Mouse (Mus musculus) left cerebral cortex, postnatal 36 days (tissue): ENCODE results near the gene Plvap. TPM values are rescaled to one million over a fixed set of nuclear protein-coding genes. Genes with fewer than 3 reads are reported as not detected.
A peak's percentile ranks its signal among the peaks of the same experiment; 100 is the strongest.

Source experiments
- DNase-seq, 2 experiments: peaks; one replicate each; pipeline ENCODE4 v3.0.0; 2021 to 2022; ENCODE audit warnings: low spot score in 2 of 2, mixed read lengths in 1 of 2
- intact Hi-C: fragments of 180-260 bp; cut with DNase I; formaldehyde crosslinking; loops from one replicate; pipeline ENCODE4 v1.15.1; 2025
- total RNA-seq, 2 experiments: library from RNA; stranded (reverse); gene quantifications; 2 replicates each; pipeline ENCODE4 v1.2.3; 2021

Gene Plvap
- total RNA-seq, 2 experiments from 2014 or later: 7.4 to 9.4 TPM

DNA sequence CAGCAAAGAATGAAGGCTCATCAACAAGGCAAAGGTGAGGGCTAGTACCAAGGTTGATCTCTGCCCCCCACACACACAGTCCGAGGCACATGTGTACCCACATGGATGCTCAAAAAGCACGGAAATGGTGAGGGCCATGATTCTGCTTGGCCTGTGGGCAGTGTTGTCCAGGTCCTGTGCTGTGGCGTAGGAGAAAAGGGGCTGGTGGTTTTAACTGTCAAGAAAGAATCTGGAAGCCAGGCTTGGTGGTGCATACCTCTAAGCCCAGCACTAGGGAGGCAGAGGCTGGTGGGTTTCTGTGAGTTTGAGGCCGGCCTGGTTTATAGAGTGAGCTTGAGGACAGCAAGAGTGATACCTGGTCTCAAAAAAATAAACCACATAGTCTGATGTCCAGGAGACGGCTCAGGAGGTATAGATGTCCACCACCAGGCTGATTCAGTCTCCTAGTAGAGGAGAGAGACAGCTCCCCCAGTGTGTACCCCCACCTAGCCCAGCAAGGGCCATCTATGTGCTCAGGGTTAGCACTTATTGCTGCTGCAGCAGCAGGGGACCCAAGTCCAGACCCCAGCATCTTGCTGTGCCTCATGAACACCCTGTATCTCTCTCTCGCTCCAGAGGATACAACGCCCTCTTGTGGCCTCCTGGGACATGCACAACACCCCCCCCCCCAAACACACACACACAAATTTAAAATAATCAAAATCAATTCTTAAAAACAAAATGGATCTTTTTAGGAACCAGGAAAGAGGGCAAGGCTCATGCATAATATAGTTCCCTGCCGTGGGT is 38.8 kb downstream of the Plvap start:
- intact Hi-C loops: no loop called here
- no peak for DNase-seq

DNA sequence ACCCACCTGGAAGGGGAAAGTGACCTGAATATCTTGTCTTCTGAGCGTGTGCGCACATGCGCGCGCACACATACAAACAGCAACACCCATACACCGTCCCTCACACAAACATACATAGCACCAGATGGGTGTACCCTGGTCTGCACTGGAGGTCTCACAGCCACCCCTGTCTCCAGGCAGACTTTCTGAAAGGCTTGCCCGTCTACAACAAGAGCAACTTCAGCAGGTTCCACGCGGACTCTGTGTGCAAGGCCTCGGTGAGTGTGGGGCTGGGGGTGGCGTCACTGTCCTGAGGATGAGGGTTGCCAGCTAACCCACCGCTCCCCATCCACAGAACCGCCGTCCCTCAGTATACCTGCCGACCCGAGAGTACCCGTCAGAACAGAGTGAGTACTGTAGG is 39.7 kb downstream of the Plvap start:
- intact Hi-C loops: no loop called here
- no peak for DNase-seq

DNA sequence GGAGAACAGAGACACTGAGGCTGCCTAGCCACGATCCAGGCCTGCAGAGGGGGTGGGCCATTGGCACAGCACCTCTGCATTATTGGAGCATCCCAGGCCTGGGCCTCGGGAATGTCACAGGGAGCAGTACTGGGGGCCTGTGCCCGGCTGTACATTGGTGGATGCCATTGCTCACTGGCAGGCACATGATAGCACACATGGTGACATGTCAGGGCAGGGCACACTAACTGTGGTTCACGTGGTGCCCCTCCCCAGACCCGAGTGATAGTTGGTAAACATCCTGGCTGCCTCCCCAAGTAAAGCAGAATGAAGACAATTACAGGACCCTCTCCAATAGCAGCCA is 40.7 kb downstream of the Plvap start:
- no peak for DNase-seq
- intact Hi-C loops: no loop called here

DNA sequence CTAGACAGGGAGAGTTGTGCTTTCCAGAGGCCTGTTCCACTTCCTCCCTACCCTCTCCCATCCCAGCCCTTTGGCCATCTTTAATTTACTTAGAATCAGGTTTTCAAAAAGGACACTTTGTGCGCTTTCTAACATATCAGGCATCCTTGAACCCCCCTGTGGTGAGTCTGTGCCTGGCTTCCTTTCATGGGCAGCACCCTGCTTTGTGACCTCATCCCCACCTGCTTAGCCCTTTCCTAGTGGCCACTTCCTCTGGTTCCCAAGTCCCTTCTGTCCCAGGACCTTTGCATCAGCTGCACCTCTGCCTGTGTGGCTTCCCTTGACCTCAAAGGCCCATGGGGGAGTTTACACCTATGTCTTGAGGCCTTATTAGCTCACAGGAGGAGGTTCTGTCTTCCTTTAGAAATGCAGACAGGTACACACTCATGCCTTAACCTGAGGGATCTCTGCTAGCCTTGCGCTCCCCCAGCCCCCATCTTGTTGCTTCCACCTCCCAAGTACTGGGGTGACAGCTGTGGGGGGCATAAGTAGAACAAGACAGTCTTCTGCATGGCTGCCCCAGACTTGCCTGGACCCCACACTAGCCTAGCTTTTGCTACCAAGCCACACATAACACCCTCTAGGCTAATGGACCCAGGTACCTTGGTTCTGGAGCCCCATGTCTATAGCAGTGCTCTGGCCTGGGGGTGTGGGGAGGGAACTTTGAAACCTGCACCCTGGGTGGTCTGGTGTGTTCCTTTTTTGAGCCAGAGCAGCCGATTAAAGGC is 41.2 kb downstream of the Plvap start:
- intact Hi-C loops: no loop called here
- DNase-seq: no peak

DNA sequence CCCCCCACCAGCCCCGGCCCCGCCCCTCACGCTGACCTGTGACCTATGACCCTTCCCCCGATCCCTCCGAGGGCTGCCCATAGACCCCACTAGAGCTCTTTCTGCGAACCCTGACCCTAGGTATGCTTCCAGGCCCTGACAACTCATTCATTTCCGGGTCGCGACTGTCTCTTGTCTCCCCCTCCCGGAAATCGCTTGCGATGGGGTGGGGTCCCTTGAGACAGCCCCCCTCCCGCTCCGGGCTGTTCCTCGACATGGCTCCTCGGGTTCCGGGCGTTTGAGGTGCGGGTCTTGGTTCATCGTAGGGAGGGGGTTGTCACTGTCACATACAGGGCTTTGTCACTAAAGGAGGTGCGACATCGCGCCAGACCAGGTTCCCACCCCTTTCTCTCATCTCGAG is 42.1 kb downstream of the Plvap start:
- intact Hi-C loops: no loop called here
- peak; percentile 47 to 51 for DNase-seq

DNA sequence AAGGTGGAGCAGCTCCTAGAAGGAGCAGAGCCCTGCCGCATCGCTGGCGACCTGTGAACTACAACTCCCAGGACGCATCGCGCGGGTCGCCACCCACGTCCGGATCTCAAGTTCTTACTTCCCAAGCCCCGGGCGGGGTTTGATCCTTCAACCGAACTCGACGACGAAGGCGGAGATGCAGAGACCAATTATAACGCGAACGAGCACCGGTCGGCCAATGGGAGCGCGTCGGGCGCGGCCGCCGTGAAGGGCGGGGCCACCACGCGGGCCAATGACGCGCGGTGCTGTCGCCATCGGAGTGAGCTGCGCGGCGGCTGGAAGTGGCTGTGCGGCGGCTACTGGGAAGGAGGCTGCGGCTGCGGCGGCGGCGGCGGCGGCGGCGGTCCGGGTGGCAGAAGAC is 42.6 kb downstream of the Plvap start, which contains the start of gene Dda1:
TSS of gene Dda1 (plus strand) at position 284 of the 400 bp plus-strand sequence.
- DNase-seq: peak; percentile 98
- intact Hi-C loops: no loop called here

DNA sequence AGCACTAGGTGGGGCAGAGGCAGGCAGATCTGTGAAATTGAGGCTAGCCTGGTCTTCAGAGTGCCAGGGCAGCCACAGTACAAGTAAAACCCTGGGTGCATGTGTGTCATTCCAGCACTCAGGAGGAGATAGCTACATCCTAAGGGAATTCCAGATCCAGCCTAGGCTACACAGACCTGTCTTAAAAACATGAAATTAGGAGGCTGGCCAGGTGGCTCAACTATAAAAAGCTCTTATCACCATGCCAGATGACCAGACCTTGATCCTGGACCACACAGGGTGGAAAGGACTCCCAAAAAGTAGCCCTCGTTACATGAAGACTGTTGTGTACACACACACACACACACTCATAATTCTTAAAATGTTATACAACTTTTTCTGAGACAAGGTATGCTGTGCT is 43.6 kb downstream of the Plvap start:
- DNase-seq: no peak
- intact Hi-C loops: no loop called here

DNA sequence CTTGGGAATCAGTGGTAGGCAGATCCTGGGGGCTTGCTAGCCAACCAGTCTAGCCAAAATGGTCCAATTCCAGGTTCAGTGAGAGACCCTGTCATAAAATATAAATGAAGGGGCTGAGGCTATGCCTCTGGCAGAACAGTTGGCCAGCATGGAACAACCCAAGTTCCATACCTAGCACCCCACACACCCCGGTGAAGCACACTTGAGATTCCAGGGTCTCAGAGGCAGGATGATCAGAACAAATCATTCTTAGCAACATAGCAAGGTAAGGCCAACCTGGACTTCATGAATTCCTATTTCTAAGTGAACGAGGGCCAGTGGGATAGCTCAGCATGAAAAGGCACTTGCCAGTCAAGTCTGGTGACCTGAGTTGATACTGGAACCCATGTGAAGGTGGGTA is 44.4 kb downstream of the Plvap start:
- no peak for DNase-seq
- intact Hi-C loops: no loop called here

DNA sequence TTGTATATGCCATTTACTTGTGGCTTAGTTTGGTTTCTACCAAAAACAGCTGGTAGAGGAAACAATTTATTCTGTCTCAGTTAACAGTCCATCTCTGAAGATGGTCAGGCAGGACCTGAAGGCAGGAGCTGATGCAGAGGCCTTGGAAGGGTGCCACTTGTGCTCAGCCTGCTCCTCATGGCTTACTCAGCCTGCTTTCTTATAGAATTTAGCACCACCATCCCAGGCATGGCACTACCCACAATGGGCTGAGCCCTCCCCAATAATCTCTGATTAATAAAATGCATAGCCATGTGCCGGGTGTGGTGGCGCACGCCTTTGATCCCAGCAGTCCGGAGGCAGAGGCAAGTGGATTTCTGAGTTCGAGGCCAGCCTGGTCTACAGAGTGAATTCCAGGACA is 45.4 kb downstream of the Plvap start:
- intact Hi-C loops: no loop called here
- DNase-seq: no peak

DNA sequence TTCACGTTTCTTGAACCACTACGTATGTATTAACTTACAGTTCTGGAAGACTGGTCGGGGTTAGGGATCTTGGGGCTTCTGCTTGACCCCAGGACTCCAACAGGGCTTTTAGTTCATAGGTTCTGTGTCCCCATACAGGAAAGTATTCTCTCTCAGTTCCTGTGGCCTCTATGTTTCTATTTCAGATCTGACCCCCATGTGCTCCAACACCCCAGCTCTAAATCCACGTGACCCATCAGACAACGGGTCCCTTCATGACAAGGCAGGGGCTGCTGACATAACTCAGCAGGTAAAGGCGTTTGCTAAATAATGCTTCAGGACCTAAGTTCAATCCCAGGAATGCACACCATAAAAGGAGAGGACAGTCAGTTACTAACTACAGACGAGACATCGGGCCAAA is 45.8 kb downstream of the Plvap start:
- DNase-seq: no peak
- intact Hi-C loops: no loop called here

DNA sequence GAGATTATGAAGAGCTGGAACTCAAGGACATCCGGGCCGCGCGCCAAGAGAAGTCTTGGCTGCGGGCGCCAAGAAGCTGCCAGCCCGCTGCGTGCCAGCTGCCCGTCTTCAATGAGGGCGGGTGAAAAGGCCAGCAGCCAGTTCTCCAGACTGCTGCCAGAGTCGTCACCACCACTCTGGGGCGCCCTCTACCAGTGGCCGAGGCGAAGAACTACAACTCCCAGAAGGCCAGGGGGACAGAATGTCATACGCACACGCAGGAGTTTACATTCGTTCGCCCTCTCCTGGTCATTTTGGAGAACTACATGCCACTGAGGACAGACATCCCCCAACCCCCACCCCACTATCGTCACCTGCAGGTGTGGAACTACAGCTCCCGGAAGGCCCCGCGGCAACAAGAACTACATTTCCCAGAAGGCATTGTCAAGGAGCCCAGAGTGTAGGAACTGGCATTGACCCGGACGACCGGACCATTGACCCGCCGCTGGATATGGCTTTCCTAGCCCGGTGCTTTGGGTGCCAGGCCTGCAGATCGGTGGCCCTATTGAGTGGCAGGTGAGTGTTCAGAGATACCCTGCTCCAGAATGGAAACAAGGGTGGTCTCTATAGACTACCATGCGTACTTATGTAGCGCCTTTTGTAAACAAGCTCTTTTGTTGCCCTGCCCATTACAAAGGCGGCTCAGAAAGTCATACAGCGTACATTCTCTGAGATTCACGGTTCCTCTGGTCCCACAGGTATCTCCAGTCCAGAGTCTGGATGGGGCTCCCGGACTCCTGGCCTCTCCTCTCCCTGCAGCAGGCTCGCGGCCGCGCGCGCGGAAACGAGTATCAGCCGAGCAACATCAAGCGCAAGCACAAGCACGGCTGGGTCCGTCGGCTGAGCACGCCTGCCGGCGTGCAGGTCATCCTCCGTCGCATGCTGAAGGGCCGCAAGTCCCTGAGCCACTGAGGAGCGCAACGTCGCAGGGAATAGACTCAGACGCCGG is 46.7 kb downstream of the Plvap start, which contains the start of gene Mrpl34:
TSS of gene Mrpl34 (plus strand) at position 447 of the 988 bp plus-strand sequence.
- intact Hi-C loops: loop anchor here (5.0 kb wide), 2 partner anchors 77 to 558 kb away; partner anchors contain the start of genes Map1s and Mvb12a

DNA sequence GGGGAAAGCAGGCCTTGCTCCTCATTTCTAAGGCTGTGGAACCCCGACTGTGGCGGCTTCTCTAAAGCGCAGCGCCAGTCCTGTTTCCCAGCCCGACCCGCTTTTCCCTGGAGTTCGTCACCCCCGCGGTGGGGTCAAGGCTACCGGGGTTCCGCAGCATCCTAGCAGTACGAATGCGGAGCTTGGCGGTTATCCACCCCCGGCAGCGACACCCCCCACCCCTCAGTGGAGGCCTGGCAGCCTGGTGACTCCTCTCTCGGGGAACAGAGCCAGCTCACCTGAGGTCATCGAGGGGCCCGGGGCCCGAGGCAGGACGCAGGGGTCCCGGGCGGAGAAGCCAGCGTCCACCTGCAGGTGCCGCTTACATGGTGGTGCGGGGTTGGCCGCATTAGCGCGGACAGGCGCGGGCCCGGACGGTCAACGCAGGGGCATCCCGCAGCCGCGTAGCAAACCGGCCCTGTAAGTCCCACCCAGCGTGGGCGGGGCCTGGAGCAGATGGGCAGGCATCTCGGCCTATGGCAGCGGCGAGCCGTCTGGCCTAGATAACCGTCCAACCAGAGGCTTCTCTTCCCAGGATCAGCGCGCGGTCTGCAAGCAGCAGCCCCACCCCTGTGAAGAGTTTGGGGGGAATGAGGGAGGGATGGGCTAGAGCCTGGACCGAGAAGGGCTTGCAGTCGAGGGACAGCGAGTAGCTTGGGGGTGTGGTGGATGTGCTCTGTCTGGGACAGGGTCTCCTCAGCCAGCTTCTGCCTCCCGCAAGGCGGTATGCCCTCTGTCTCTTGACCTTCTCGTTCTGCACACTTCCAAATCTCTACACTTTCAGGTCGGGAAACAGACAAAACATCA is 48.1 kb downstream of the Plvap start, which contains the start of gene Abhd8:
TSS of gene Abhd8 (minus strand) at position 468 of the 846 bp plus-strand sequence.
- peak; percentile 98 to 99 for DNase-seq
- intact Hi-C loops: loop anchor here (5.0 kb wide), 2 partner anchors 79 to 556 kb away; partner anchors contain the start of genes Map1s and Mvb12a

More for the DNA sequence above, 46.7 kb downstream of the Plvap start, which contains the start of gene Mrpl34:
- peak; percentile 98 for DNase-seq

DNA sequence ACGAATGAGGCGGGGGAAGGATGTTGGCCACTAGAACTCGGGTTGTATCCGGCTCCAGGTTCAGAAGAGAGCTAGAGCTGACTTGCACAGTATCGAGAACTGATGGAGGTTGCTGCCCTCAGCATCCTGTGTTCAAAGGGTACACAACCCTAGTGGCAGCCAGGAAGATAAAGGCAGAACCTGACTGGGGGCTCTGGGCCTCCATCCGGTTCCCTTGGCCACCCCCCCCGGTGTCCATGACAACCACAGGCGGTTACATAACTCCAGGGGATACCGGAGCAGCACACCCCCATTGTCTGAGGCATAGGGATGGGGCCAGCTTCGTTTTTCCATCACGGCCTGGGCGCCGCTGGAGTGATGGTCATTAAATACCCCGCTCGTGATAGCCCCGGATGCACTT is 48.8 kb downstream of the Plvap start:
- peak; percentile 68 to 73 for DNase-seq
- intact Hi-C loops: loop anchor here (5.0 kb wide), 2 partner anchors 80 to 555 kb away; partner anchors contain the start of genes Map1s and Mvb12a

DNA sequence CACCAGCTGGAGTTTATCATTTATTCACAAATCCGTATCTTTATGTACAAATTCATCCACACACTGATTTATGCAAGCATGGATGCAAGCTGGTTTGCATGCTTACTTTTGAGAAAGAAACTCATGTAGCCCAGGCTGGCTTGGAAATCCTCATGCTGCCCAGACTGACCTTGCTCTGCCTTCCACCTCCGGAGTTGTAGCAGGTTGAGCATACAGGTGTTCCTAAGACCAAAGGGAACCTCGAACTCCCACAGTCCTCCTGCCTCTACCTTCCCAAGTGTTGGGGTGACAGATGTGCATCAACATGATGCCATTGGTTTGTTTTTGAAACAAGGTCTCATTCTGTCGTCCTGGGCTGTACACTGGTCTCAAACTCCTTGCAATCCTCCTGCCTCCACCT is 49.4 kb downstream of the Plvap start:
- intact Hi-C loops: loop anchor here (5.0 kb wide), 2 partner anchors 80 to 555 kb away; partner anchors contain the start of genes Map1s and Mvb12a
- no peak for DNase-seq

DNA sequence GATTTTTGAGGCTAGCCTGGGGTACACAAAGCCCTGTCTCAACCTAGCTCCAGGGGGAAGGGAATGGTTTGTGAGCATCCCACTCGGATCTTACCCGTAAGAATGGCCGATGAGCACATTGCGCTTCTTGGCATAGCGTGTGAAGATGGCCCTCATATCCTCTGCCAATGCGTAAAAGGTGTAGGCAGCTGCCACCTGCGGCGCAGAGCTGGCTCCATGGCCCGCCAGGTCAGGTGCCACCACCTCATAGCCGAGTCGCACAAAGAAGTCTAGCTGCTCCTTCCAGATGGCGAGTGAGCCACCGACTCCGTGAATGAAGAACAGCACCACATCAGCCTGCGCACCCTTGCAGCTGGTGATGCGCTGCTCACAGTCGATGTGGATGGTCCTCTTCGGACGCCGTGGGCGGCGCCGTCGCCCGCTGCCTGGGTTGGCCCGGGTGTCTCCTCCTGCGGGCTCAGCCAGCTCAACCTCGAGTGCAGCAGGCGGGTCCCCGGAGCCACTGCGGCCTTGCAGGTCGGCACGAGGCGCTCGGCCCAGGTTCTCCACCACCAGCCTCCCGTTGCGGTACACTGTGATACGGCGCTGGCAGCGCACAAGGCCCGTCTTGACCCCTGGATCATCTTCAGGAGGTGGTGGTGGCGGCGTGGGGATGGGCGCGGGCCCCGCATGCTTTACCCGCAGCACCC is 50.3 kb downstream of the Plvap start:
- intact Hi-C loops: loop anchor here (5.0 kb wide), 2 partner anchors 81 to 554 kb away; partner anchors contain the start of genes Map1s and Mvb12a
- no peak for DNase-seq

DNA sequence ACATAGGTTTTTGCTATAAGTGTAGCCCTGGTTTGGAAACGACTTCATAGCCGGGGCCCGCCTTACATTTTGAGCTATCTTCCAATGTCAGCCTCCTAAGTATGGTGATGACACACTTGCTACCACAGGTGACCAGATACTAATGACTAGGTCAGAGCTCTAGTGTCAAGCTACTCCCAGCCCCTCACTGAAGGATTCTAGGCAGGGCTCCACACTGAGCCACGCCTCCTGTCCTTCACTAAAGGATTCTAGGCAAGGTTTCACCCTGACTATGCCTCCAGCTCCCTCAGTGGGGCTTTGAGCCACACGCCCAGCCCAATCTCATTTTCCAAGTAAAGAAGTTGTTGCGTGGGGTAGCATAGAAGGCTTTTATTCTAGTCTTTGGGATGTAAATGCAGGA is 50.8 kb downstream of the Plvap start:
- no peak for DNase-seq
- intact Hi-C loops: loop anchor here (5.0 kb wide), 2 partner anchors 82 to 553 kb away; partner anchors contain the start of genes Map1s and Mvb12a

DNA sequence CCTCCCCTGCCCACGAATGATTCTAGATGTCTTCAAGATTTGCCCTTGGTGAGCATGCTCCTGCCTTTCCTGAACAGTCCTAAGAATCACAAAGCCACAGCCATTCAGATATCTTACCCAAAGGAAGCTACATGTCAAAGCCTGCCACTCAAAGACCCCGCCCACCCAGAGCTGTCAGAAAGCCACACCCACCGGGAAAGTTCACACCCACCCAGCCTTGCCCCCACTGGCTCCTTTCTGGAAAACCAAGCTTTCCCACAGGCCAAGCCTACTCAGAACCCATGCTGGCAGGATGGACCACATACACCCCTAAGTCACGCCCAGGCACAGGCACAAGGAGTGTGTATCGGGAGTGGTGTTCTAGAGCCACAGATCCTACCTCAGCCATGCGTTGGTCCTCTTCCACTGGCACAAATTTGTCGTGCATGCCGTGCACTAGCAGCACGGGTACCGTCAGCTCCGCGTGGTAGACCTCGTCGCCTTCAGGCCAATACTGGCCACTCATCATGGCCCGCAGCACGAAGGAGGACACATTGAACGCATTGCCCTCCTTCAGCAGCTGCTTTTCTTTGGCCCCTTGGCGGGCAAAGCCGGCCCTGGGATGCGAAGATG is 53.8 kb downstream of the Plvap start:
- peak in 1 of 2 experiments; percentile 4 for DNase-seq
- intact Hi-C loops: no loop called here
